Mouse (Mus musculus): ENCODE data around the gene Cyp2j9.
"Not testable (repeated sequence)": the region's sequence is repeated elsewhere in the genome, so short reads cannot be mapped to it uniquely, and the experiment has no call there.

Cyp2j9 gene

DNA sequence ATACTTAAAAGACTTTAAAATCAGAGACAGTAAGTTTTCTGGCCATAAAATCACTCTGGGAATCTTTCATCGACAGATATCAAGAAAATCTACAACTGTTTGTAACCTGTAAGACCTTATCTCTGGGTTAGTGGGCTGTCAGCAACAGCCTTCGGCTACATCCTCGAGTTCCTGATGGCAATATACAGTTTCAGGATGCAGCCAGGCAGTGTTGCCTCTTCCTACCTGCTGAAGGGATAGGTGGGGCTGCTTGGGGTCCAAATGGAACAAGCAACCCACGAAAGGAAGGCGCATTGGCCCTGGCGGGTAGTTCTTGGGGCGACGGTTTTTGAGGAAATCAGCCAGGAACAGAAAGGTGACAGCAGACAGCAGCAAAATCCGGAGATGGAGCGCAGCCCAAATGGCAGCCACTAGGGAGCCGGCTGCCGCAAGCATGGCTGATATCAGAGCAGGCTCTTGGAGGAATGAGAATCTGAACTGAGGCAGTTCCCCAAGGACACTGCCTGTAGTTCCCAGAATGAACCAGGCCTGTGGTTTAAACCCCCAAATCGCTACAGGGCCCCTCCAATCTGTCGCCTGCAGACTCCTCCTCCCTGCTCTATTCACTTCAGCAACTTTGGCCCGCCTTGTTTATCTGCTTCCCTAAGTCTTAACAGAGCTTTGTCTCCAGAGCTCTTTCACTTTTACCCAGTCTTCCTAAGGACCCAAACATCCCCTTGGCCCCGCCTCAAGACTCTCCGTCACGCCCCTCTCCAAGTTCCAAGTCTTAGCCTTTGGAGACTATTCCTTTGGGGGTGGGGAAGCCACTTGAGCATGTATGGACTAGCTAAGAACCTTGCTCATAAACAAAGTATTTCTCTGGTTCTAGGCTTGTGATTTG is at the start of gene Cyp2j9:
TSS of gene Cyp2j9 (minus strand) at position 668 of the 880 bp plus-strand sequence.
- peak; percentile 85 for DNase-seq

DNA sequence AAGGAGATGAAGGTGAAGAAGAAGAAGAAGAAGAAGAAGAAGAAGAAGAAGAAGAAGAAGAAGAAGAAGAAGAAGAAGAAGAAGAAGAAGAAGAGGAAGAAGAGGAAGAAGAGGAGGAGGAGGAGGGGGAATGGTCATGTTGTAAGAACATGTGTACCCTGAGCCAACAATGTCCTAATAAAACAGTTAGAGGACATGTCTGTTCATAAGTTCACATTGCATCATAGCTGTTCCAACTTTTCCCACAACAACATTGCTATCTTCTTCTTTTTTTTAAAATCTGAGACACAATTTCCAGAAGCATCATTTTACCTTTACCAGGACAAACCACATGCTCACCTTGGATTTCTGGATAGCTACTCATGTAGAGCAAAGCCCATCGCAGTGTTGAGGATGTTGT is 44.1 kb upstream of the Cyp2j9 start:
- no peak for DNase-seq

DNA sequence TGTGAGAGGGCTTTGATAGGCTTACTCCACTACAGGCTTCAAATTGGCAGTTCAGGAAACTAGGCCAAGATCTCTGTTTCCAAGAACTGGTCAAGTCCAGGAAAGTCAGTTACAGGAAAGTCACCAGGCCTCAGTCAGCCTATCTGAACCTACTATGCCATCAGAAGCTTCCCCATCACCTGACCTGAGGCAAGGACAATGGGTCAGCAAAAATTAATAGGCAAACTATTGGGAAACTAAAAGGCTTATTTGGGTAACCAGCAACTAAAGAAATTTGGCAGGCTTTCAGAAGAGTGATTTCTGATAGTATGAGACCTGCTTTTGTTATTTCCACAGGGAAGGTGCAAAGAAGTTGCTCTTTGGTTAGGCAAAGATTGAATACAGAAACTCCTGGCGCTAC is 31.1 kb upstream of the Cyp2j9 start:
- no peak for DNase-seq

DNA sequence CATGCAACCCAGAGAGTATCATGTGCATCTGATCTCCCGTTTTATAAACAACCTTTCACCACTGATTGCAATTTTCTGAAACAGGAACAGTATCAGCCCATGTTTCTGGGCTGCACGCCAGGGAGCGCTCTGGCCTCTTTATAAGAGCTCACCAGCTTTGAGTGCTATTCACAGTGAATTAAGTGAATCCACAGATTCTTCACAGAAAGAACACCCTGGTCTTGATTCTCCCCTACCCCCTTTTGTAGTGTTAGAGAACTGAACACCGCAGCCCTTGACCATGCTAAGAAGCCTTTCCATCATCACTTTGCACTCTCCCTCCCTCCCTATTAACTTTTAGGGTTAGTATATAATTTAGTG is 393 bp upstream of the Cyp2j9 start:
- DNase-seq = peak; percentile 80

DNA sequence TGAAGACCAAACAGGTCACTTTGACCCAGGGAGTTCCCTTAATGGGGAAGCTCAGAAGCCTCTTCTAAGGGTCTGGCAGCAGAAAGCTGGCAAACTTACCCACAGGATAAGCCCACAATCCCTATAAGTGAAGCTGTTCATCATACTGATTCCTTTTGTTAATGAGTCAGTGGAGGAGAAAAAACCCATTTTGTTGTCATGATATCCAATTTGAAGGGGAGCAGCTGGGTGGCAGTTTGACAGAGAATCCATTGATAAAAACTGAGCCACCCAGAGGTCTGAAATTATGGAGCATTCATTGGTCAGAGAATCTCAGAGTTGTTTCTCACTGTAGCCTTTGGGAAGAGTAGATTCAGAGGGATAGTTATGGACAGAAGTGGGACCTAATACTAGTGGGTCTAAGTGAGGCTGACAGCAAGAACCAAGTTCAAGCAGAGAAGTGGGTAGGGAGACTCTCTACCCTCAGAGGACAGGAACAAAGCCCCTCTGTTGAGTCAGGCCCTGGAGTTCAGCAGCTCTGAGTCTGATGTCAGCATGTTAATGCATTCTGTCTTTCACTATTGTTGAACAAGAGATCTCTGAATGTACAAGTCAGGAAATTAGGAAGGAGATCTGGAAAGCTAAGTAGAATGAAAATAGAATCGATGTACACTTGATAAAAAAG is 9.8 kb downstream of the Cyp2j9 start:
- no peak for DNase-seq

DNA sequence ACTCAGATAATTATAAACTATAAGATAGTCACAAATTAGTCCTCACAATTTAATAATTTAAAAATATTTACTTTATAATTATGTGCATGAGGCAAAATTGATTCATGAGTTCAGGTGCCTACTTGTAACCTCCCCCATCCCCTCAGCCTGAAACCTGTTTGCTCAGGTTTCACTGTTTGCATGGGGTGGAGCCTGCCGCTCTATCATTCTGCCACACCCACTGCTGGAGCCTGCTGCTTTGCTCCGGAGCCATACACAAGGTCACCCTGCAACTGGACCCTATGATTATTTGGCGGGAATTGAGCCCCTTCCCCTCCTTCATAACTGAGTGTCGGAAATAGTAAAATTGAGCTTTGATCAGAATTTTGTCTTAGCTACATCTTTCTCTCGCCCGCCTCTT is 11.0 kb downstream of the Cyp2j9 start:
- not testable (repeated sequence) for DNase-seq

GRCm38 (mm10) chr4:96569442-96569841 is 21.9 kb downstream of the Cyp2j9 start:
- DNase-seq = no peak

- DNase-seq = no peak
Measured at GRCm38 (mm10) chr4:96567988-96568387, 23.4 kb downstream of the Cyp2j9 start.

DNA sequence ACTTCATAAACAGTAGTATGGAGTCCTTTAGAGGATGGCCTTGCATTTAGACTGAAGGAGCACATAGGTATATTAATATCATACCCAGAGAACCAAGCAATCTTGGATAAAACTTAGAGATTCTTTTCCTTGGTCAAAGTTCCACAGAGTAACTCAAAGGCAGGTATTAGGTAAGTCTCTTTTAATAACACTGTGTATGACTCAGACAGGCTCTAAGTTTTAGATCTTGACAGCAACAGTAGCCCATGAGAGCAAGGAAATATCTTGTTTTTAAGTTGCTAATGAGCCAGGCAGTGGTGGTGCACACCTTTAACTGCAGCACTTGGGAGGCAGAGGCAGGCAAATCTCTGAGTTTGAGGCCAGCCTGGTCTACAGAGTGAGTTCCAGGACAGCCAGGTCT is 25.6 kb downstream of the Cyp2j9 start:
- no peak for DNase-seq

DNA sequence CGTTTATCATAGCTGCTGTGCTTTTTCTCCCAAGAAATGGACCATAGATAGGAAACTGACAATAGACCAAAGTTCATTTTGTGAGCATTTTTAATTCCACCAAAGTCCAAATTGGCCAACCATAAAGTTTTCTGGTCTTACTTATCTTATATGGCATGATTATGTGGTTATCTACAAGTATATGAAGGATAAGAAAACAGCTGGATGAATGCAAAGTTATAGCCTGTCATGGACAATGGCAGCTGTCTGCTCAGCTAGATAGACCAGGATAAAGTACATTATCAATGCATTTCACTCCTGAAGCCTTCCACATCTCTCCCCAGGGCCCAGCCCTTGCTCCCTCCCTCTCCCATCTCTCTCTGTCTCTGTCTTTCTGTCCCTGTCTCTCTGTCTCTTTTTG is 30.9 kb downstream of the Cyp2j9 start:
- DNase-seq = no peak

DNA sequence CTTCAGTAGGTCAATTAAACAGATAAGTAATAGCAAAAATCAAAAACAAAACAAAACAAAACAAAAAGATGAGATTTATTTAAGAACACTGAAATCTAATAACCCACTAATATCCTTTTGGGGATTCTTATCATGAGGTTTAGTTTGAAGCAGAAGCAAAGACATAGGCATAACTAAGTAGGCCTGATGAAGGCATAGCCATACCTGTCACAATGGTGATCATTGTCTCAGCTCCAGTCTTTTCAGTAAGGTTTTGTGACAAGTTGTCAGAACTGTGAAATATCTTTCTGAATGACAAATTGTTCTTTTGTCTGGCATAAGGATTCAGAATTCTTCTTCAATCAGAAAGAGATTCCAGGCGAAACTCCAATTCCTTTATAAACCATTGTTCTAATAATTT is 31.6 kb downstream of the Cyp2j9 start:
- DNase-seq = no peak

GRCm38 (mm10) chr4:96553133-96553819 is 38.1 kb downstream of the Cyp2j9 start, which contains the start of gene Cyp2j6:
Gene Cyp2j6 (minus strand): TSS chr4:96553661.
- peak; percentile 55 for DNase-seq

GRCm38 (mm10) chr4:96551619-96552018 is 39.8 kb downstream of the Cyp2j9 start:
- DNase-seq = no peak

DNA sequence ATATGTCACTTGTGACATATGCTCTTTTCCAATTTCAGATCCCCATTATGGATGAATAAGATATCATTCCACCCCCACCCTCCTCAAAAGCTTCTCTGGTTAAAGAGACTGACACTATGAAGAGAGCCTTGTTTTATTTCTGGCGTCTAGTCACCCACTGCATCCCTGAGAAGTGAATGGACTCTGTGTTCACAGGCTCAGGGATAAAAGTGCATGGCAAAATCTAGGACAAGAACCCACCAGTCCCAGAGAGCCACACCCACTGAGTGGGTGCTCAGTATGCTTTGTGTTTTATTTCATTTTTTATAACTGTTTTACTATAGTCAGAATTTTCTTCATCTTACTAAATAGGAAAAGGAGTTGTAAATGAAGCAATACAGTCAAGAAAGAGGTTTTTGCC is 45.4 kb downstream of the Cyp2j9 start:
- DNase-seq = no peak

DNA sequence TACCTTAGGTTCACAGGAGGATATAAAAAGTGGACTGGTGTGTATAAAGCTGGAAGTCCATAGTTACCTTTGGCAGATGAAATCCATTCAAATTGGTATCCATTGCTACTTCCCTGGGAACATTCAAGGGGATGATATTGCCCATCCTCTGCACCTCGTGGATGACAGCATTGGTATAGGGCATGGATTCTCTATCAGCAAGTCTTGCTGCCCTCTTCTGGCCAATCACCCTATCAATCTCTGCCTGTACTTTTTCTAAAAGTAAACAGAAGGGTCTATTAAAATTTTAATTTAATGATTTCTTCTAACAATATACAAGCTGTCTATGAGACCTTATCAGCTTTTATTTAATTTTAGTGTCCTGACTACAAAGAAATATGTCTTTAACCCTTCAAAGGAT is 65.6 kb downstream of the Cyp2j9 start:
- DNase-seq = no peak

DNA sequence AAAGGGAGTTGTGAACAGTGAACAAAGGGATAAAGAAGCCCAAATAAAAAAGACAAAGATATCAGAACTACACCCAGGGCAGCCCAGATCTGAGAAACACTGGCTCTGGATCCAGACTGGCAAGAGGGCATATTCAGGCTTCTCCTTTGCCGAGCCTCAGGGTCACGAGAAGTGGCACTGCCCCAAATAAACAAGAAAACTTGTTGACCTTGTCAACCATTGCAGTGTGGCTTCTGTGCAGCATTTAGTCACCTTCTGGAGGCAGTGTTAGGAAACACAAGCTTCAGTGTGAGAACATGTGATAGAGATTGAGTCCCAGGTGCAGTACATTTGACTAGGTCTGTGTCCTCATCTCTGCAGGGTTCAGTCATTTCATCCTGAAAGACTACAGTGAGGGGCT is 69.1 kb downstream of the Cyp2j9 start:
- DNase-seq = no peak
